Mouse (Mus musculus): ENCODE results near the gene Srprb.

GRCm38 (mm10) chr9:103149074-103149799 is 52.7 kb downstream of the Srprb start:
- TF ChIP-seq CTCF (IDR thresholded peaks at IDR 0.05) = no peak
- no peak for TF ChIP-seq EP300 (IDR thresholded peaks at IDR 0.05)
